Mouse (Mus musculus): ENCODE data around the gene 2210016L21Rik. TPM values are rescaled to one million over a fixed set of nuclear protein-coding genes. Genes with fewer than 3 reads are reported as not detected.

2210016L21Rik gene
- 0.84 TPM for polyA plus RNA-seq (2014; fragmentation: Illumina TruSeq; extraction: RNeasy Lipid Tissue Mini Kit (QIAGEN cat#74804); ENCODE audit: low read depth, low replicate concordance)

GRCm38 (mm10) chr5:114942074-114942765, at the start of gene 2210016L21Rik:
TSS of gene 2210016L21Rik (plus strand) at chr5:114942158.

GRCm38 (mm10) chr5:114896688-114897373, 45.1 kb upstream of the 2210016L21Rik start, which contains the start of gene Oasl2:
TSS of gene Oasl2 (plus strand) at chr5:114896936.

GRCm38 (mm10) chr5:114922998-114923473, 18.9 kb upstream of the 2210016L21Rik start, which contains the start of gene Oasl1:
TSS of gene Oasl1 (plus strand) at chr5:114923240.

GRCm38 (mm10) chr5:114970824-114971227, 28.9 kb downstream of the 2210016L21Rik start, which contains the start of gene Hnf1a:
TSS of gene Hnf1a (minus strand) at chr5:114971094.

Other genes starting within 250 kb of the 2210016L21Rik start
- 12.0 TPM for gene Tchp, start 234.4 kb upstream of the 2210016L21Rik start, polyA plus RNA-seq (2014; fragmentation: Illumina TruSeq; extraction: RNeasy Lipid Tissue Mini Kit (QIAGEN cat#74804); ENCODE audit: low read depth, low replicate concordance)
- 109 TPM for gene Ankrd13a, start 167.5 kb upstream of the 2210016L21Rik start, polyA plus RNA-seq (2014; fragmentation: Illumina TruSeq; extraction: RNeasy Lipid Tissue Mini Kit (QIAGEN cat#74804); ENCODE audit: low read depth, low replicate concordance)
- 7.5 TPM for gene Git2, start 166.6 kb upstream of the 2210016L21Rik start, polyA plus RNA-seq (2014; fragmentation: Illumina TruSeq; extraction: RNeasy Lipid Tissue Mini Kit (QIAGEN cat#74804); ENCODE audit: low read depth, low replicate concordance)
- gene 1500011B03Rik, start 118.7 kb upstream of the 2210016L21Rik start, polyA plus RNA-seq (2014; fragmentation: Illumina TruSeq; extraction: RNeasy Lipid Tissue Mini Kit (QIAGEN cat#74804); ENCODE audit: low read depth, low replicate concordance) = 44.9 TPM
- gene 4930519G04Rik, start 88.5 kb upstream of the 2210016L21Rik start, polyA plus RNA-seq (2014; fragmentation: Illumina TruSeq; extraction: RNeasy Lipid Tissue Mini Kit (QIAGEN cat#74804); ENCODE audit: low read depth, low replicate concordance) = 31.9 TPM
- gene Gm9936, start 83.5 kb upstream of the 2210016L21Rik start, polyA plus RNA-seq (2014; fragmentation: Illumina TruSeq; extraction: RNeasy Lipid Tissue Mini Kit (QIAGEN cat#74804); ENCODE audit: low read depth, low replicate concordance) = not detected
- gene Oasl2, start 45.2 kb upstream of the 2210016L21Rik start, polyA plus RNA-seq (2014; fragmentation: Illumina TruSeq; extraction: RNeasy Lipid Tissue Mini Kit (QIAGEN cat#74804); ENCODE audit: low read depth, low replicate concordance) = 8.8 TPM
- gene Oasl1, start 18.9 kb upstream of the 2210016L21Rik start, polyA plus RNA-seq (2014; fragmentation: Illumina TruSeq; extraction: RNeasy Lipid Tissue Mini Kit (QIAGEN cat#74804); ENCODE audit: low read depth, low replicate concordance) = 0.22 TPM
- gene Hnf1a, start 28.9 kb downstream of the 2210016L21Rik start, polyA plus RNA-seq (2014; fragmentation: Illumina TruSeq; extraction: RNeasy Lipid Tissue Mini Kit (QIAGEN cat#74804); ENCODE audit: low read depth, low replicate concordance) = not detected
- 68.8 TPM for gene Sppl3, start 69.0 kb downstream of the 2210016L21Rik start, polyA plus RNA-seq (2014; fragmentation: Illumina TruSeq; extraction: RNeasy Lipid Tissue Mini Kit (QIAGEN cat#74804); ENCODE audit: low read depth, low replicate concordance)
- not detected for gene Gm10401, start 156.1 kb downstream of the 2210016L21Rik start, polyA plus RNA-seq (2014; fragmentation: Illumina TruSeq; extraction: RNeasy Lipid Tissue Mini Kit (QIAGEN cat#74804); ENCODE audit: low read depth, low replicate concordance)
- gene Acads, start 177.2 kb downstream of the 2210016L21Rik start, polyA plus RNA-seq (2014; fragmentation: Illumina TruSeq; extraction: RNeasy Lipid Tissue Mini Kit (QIAGEN cat#74804); ENCODE audit: low read depth, low replicate concordance) = 0.67 TPM
- gene Unc119b, start 192.8 kb downstream of the 2210016L21Rik start, polyA plus RNA-seq (2014; fragmentation: Illumina TruSeq; extraction: RNeasy Lipid Tissue Mini Kit (QIAGEN cat#74804); ENCODE audit: low read depth, low replicate concordance) = 1.8 TPM
- gene Mlec, start 216.0 kb downstream of the 2210016L21Rik start, polyA plus RNA-seq (2014; fragmentation: Illumina TruSeq; extraction: RNeasy Lipid Tissue Mini Kit (QIAGEN cat#74804); ENCODE audit: low read depth, low replicate concordance) = 56.4 TPM

Measured in testis, adult 10 weeks (tissue).